Mouse (Mus musculus): Measurements from ENCODE around the gene Fars2. TPM values are rescaled to one million over a fixed set of nuclear protein-coding genes. Genes with fewer than 3 reads are reported as not detected.

The Fars2 gene
- polyA plus RNA-seq, 1 experiment, result 19.4 TPM

GRCm38 (mm10) chr13:36224431-36224830, 107.2 kb downstream of the Fars2 start:
- DNase-seq (ENCODE audit: low read depth in 1 of 2, low spot score in 2 of 2), result no peak
- Histone ChIP-seq H3K4me3 (ENCODE audit: extremely low read depth, insufficient read depth, insufficient read length) (no peak overlapping the region), H3K27ac (ENCODE audit: insufficient read depth, low read length) (no peak overlapping the region), H3K27me3 (ENCODE audit: control insufficient read depth, insufficient read depth, low read length) (no peaks in the 10 kb centered on the region), H3K4me1 (ENCODE audit: control insufficient read depth, insufficient read depth, insufficient read length) (peaks cover 2% of the 10 kb centered on the region; the same call in 1 of the 2 replicates), H3K36me3 (ENCODE audit: control insufficient read depth, insufficient read depth, low read length) (no peaks in the 10 kb centered on the region)
- TF ChIP-seq POLR2A (IDR thresholded peaks at IDR 0.05; ENCODE audit: low read depth, low read length) (no peak), CTCF (IDR thresholded peaks at IDR 0.05; ENCODE audit: extremely low read depth, insufficient read depth, insufficient read length, insufficient replicate concordance) (no peak)
- 90% methylated on average over 2 of the region's 2 CpGs for WGBS

- Histone ChIP-seq H3K4me1 (ENCODE audit: control insufficient read depth, insufficient read depth, insufficient read length) (no peaks in the 10 kb centered on the region), H3K4me3 (ENCODE audit: extremely low read depth, insufficient read depth, insufficient read length) (no peak overlapping the region), H3K27me3 (ENCODE audit: control insufficient read depth, insufficient read depth, low read length) (no peaks in the 10 kb centered on the region), H3K36me3 (ENCODE audit: control insufficient read depth, insufficient read depth, low read length) (no peaks in the 10 kb centered on the region), H3K27ac (ENCODE audit: insufficient read depth, low read length) (no peak overlapping the region)
- no peak for TF ChIP-seq POLR2A (IDR thresholded peaks at IDR 0.05; ENCODE audit: low read depth, low read length)
- DNase-seq (ENCODE audit: low read depth in 1 of 2, low spot score in 2 of 2), result no peak
- WGBS, result 87% methylated on average over 1 of the region's 1 CpGs
Measured at GRCm38 (mm10) chr13:36242261-36242660, 125.0 kb downstream of the Fars2 start.

GRCm38 (mm10) chr13:36253936-36254335, 136.7 kb downstream of the Fars2 start:
- Histone ChIP-seq H3K4me1 (ENCODE audit: control insufficient read depth, insufficient read depth, insufficient read length) (no peaks in the 10 kb centered on the region), H3K4me3 (ENCODE audit: extremely low read depth, insufficient read depth, insufficient read length) (no peak overlapping the region), H3K36me3 (ENCODE audit: control insufficient read depth, insufficient read depth, low read length) (no peaks in the 10 kb centered on the region), H3K27ac (ENCODE audit: insufficient read depth, low read length) (no peak overlapping the region), H3K27me3 (ENCODE audit: control insufficient read depth, insufficient read depth, low read length) (no peaks in the 10 kb centered on the region)
- no peak for TF ChIP-seq POLR2A (IDR thresholded peaks at IDR 0.05; ENCODE audit: low read depth, low read length)
- no peak for TF ChIP-seq CTCF (IDR thresholded peaks at IDR 0.05; ENCODE audit: extremely low read depth, insufficient read depth, insufficient read length, insufficient replicate concordance)
- no peak for DNase-seq (ENCODE audit: low read depth in 1 of 2, low spot score in 2 of 2)
- WGBS, result 91% methylated on average over 3 of the region's 3 CpGs

- no peak overlapping the region for H3K4me3 ChIP-seq (ENCODE audit: extremely low read depth, insufficient read depth, insufficient read length)
- no peaks in the 10 kb centered on the region for H3K4me1 ChIP-seq (ENCODE audit: control insufficient read depth, insufficient read depth, insufficient read length)
- WGBS, result 90% methylated on average over 5 of the region's 5 CpGs
- H3K27me3 ChIP-seq (ENCODE audit: control insufficient read depth, insufficient read depth, low read length), result no peaks in the 10 kb centered on the region
- TF ChIP-seq CTCF (IDR thresholded peaks at IDR 0.05; ENCODE audit: extremely low read depth, insufficient read depth, insufficient read length, insufficient replicate concordance), result no peak
- TF ChIP-seq POLR2A (IDR thresholded peaks at IDR 0.05; ENCODE audit: low read depth, low read length), result no peak
- no peak for DNase-seq (ENCODE audit: low read depth in 1 of 2, low spot score in 2 of 2)
- no peak overlapping the region for H3K27ac ChIP-seq (ENCODE audit: insufficient read depth, low read length)
- no peaks in the 10 kb centered on the region for H3K36me3 ChIP-seq (ENCODE audit: control insufficient read depth, insufficient read depth, low read length)
Measured at GRCm38 (mm10) chr13:36257213-36257612, 140.0 kb downstream of the Fars2 start.

GRCm38 (mm10) chr13:36259754-36260153, 142.5 kb downstream of the Fars2 start:
- TF ChIP-seq CTCF (IDR thresholded peaks at IDR 0.05; ENCODE audit: extremely low read depth, insufficient read depth, insufficient read length, insufficient replicate concordance) (no peak), POLR2A (IDR thresholded peaks at IDR 0.05; ENCODE audit: low read depth, low read length) (no peak)
- no peaks in the 10 kb centered on the region for H3K27me3 ChIP-seq (ENCODE audit: control insufficient read depth, insufficient read depth, low read length)
- H3K4me3 ChIP-seq (ENCODE audit: extremely low read depth, insufficient read depth, insufficient read length), result no peak overlapping the region
- DNase-seq (ENCODE audit: low read depth in 1 of 2, low spot score in 2 of 2), result no peak
- H3K27ac ChIP-seq (ENCODE audit: insufficient read depth, low read length), result no peak overlapping the region
- 88% methylated on average over 1 of the region's 1 CpGs for WGBS
- H3K4me1 ChIP-seq (ENCODE audit: control insufficient read depth, insufficient read depth, insufficient read length), result no peaks in the 10 kb centered on the region
- no peaks in the 10 kb centered on the region for H3K36me3 ChIP-seq (ENCODE audit: control insufficient read depth, insufficient read depth, low read length)

GRCm38 (mm10) chr13:36261299-36261698, 144.1 kb downstream of the Fars2 start:
- 93% methylated on average over 2 of the region's 2 CpGs for WGBS

GRCm38 (mm10) chr13:36263240-36264095, 146.3 kb downstream of the Fars2 start:
- Histone ChIP-seq H3K4me1 (ENCODE audit: control insufficient read depth, insufficient read depth, insufficient read length) (no peaks in the 10 kb centered on the region), H3K27ac (ENCODE audit: insufficient read depth, low read length) (no peak overlapping the region), H3K36me3 (ENCODE audit: control insufficient read depth, insufficient read depth, low read length) (no peaks in the 10 kb centered on the region), H3K27me3 (ENCODE audit: control insufficient read depth, insufficient read depth, low read length) (no peaks in the 10 kb centered on the region), H3K4me3 (ENCODE audit: extremely low read depth, insufficient read depth, insufficient read length) (no peak overlapping the region)
- no peak for DNase-seq (ENCODE audit: low read depth in 1 of 2, low spot score in 2 of 2)
- no peak for TF ChIP-seq CTCF (IDR thresholded peaks at IDR 0.05; ENCODE audit: extremely low read depth, insufficient read depth, insufficient read length, insufficient replicate concordance)
- no peak for TF ChIP-seq POLR2A (IDR thresholded peaks at IDR 0.05; ENCODE audit: low read depth, low read length)
- 79% methylated on average over 5 of the region's 5 CpGs for WGBS

More at GRCm38 (mm10) chr13:36261299-36261698, 144.1 kb downstream of the Fars2 start:
- Histone ChIP-seq H3K36me3 (ENCODE audit: control insufficient read depth, insufficient read depth, low read length) (no peaks in the 10 kb centered on the region), H3K27me3 (ENCODE audit: control insufficient read depth, insufficient read depth, low read length) (no peaks in the 10 kb centered on the region), H3K4me3 (ENCODE audit: extremely low read depth, insufficient read depth, insufficient read length) (no peak overlapping the region), H3K4me1 (ENCODE audit: control insufficient read depth, insufficient read depth, insufficient read length) (no peaks in the 10 kb centered on the region), H3K27ac (ENCODE audit: insufficient read depth, low read length) (no peak overlapping the region)
- no peak for TF ChIP-seq POLR2A (IDR thresholded peaks at IDR 0.05; ENCODE audit: low read depth, low read length)
- TF ChIP-seq CTCF (IDR thresholded peaks at IDR 0.05; ENCODE audit: extremely low read depth, insufficient read depth, insufficient read length, insufficient replicate concordance), result no peak
- DNase-seq (ENCODE audit: low read depth in 1 of 2, low spot score in 2 of 2), result no peak

Data from spleen, adult 2 months (tissue).